Mouse (Mus musculus): ENCODE measurements around the gene Arhgef12.

DNA sequence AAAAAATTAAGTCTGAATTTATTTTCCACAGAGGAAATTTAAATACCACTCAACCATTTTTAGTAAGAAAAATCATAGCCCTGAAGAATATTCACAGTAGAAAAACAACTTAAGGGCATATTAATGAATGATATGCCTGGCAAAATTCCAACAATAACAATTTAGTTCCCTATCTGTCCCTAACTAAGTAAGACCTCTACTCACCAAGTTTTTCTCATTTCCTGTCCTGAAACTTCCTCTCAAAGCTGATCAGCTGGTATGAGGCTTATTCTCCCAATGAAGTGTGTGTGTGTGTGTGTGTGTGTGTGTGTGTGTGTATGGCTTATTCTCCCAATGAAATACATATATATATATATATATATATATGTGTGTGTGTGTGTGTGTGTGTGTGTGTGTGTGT is 72.8 kb downstream of the Arhgef12 start:
- TF ChIP-seq CTCF (IDR thresholded peaks at IDR 0.05; ENCODE audit: borderline replicate concordance, insufficient read depth, low read length): no peak
- TF ChIP-seq POLR2A (IDR thresholded peaks at IDR 0.05; ENCODE audit: low read depth, low read length): no peak
